Mouse (Mus musculus) embryonic facial prominence, embryonic 10.5 days (tissue): ENCODE measurements around the gene Suclg1. TPM values are rescaled to one million over a fixed set of nuclear protein-coding genes. Genes with fewer than 3 reads are reported as not detected.

Experiments used
- DNase-seq: peaks from one replicate; pipeline ENCODE4 v3.0.0-alpha.2; 2017; ENCODE audit warnings: low spot score
- H3K27ac ChIP-seq: fragments of 300-500 bp; sonication (generic); replicated peaks from 2 replicates; pipeline ENCODE4 v1.5.1; 2016; ENCODE audit warnings: mild to moderate bottlenecking
- H3K27me3 ChIP-seq: fragments of 300-500 bp; sonication (generic); replicated peaks from 2 replicates; pipeline ENCODE4 v1.6.1; 2016; ENCODE audit warnings: low read depth, mild to moderate bottlenecking; ENCODE audit not compliant: poor library complexity, severe bottlenecking
- H3K36me3 ChIP-seq: fragments of 300-500 bp; sonication (generic); replicated peaks from 2 replicates; pipeline ENCODE4 v1.6.1; 2016; ENCODE audit warnings: mild to moderate bottlenecking, moderate library complexity
- H3K4me1 ChIP-seq: fragments of 300-500 bp; sonication (generic); 2 replicates; pipeline ENCODE4 v1.6.1; 2016
- H3K4me3 ChIP-seq: fragments of 300-500 bp; sonication (generic); 2 replicates; pipeline ENCODE4 v1.5.1; 2016; ENCODE audit warnings: mild to moderate bottlenecking, moderate library complexity
- H3K9me3 ChIP-seq: fragments of 300-500 bp; sonication (generic); 2 replicates; pipeline ENCODE4 v1.6.1; 2016; ENCODE audit warnings: mild to moderate bottlenecking
- WGBS: fragments of 180-500 bp; shearing (Covaris S2); methylation state at CpG from one replicate; pipeline ENCODE4 v1.1.7; 2016; 5-methylcytosine and 5-hydroxymethylcytosine counted together
- polyA plus RNA-seq: library from polyadenylated mRNA; unstranded; fragments of >200 nt; fragmentation: Nextera tagmentation; extraction: Ambion mirVana; gene quantifications from 2 replicates; pipeline ENCODE4 v1.2.1, GENCODE M21; 2016

Suclg1 gene
- polyA plus RNA-seq, 1 experiment from 2014 or later: 164 TPM

- DNase-seq: no peak
- H3K36me3 ChIP-seq: no peaks in the 10 kb centered on the region
- H3K4me3 ChIP-seq: no peak overlapping the region
- H3K27me3 ChIP-seq: no peaks in the 10 kb centered on the region
- 73% methylated on average over 6 of the region's 6 CpGs for WGBS
- H3K4me1 ChIP-seq: no peaks in the 10 kb centered on the region
- no peak overlapping the region for H3K27ac ChIP-seq
- H3K9me3 ChIP-seq: no peaks in the 10 kb centered on the region
Observed at GRCm38 (mm10) chr6:73306837-73307236, 58.7 kb downstream of the Suclg1 start.

GRCm38 (mm10) chr6:73308685-73309520 is 60.7 kb downstream of the Suclg1 start:
- Histone ChIP-seq H3K4me3 (no peak overlapping the region), H3K27me3 (no peaks in the 10 kb centered on the region), H3K27ac (no peak overlapping the region), H3K36me3 (no peaks in the 10 kb centered on the region), H3K9me3 (no peaks in the 10 kb centered on the region), H3K4me1 (peaks cover under 1% of the 10 kb centered on the region; the same call in 1 of the 2 replicates)
- WGBS: 84% methylated on average over 10 of the region's 10 CpGs
- no peak for DNase-seq

DNA sequence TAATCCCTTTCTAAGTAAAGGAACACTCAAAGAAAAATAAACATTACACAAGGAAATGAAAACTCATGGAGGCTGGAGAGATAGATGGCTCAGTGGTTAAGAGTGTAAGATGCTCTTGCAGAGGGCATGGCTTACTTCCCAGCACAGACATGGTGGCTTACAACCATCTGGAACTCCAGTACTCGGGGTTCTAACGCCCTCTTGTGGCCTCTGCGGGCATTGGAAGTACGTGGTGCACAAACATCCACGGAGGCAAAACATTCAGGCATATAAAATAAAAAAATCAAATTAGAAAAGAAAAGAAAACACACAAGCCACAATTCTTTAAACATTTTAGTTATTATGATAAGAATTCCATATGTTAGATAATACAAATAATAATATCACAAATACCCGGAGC is 63.2 kb downstream of the Suclg1 start:
- H3K27ac ChIP-seq: no peak overlapping the region
- no peaks in the 10 kb centered on the region for H3K27me3 ChIP-seq
- H3K9me3 ChIP-seq: no peaks in the 10 kb centered on the region
- H3K4me3 ChIP-seq: no peak overlapping the region
- H3K4me1 ChIP-seq: peaks cover 9% of the 10 kb centered on the region
- H3K36me3 ChIP-seq: no peaks in the 10 kb centered on the region
- WGBS: 78% methylated on average over 6 of the region's 6 CpGs
- DNase-seq: no peak

DNA sequence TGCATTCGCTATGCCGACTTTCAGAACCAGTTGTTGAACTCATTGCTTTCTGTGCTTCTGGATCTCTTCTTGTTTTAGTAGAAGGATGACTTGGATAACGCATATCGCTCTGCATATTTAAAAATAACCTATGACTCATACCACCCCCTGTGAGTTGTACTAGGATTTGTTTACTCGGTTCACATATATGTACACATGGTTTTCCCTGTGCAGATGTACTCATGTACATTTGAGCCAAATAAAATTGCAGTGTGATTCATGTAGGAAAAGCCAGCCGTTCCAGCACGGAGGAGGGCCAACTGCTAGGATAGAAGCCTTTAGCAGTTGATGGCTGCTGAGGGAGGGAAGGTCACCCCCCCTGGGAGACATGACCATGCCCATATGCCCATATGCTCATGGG is 63.6 kb downstream of the Suclg1 start:
- Histone ChIP-seq H3K4me3 (no peak overlapping the region), H3K36me3 (no peaks in the 10 kb centered on the region), H3K27me3 (no peaks in the 10 kb centered on the region), H3K9me3 (no peaks in the 10 kb centered on the region), H3K27ac (no peak overlapping the region), H3K4me1 (peaks cover 9% of the 10 kb centered on the region)
- 96% methylated on average over 7 of the region's 7 CpGs for whole genome bisulfite sequencing
- DNase-seq: no peak

GRCm38 (mm10) chr6:73314923-73315603 is 66.9 kb downstream of the Suclg1 start:
- no peaks in the 10 kb centered on the region for H3K9me3 ChIP-seq
- no peaks in the 10 kb centered on the region for H3K36me3 ChIP-seq
- H3K4me1 ChIP-seq: peaks cover 9% of the 10 kb centered on the region
- peak overlapping the region; percentile 63 for H3K4me3 ChIP-seq
- DNase-seq: peak; percentile 91
- H3K27ac ChIP-seq: peak overlapping the region; percentile 85
- H3K27me3 ChIP-seq: no peaks in the 10 kb centered on the region
- whole genome bisulfite sequencing: under 1% methylated on average over 17 of the region's 17 CpGs

GRCm38 (mm10) chr6:73322306-73322705 is 74.1 kb downstream of the Suclg1 start:
- no peaks in the 10 kb centered on the region for H3K4me1 ChIP-seq
- H3K36me3 ChIP-seq: no peaks in the 10 kb centered on the region
- H3K9me3 ChIP-seq: no peaks in the 10 kb centered on the region
- no peak overlapping the region for H3K27ac ChIP-seq
- 77% methylated on average over 2 of the region's 2 CpGs for WGBS
- DNase-seq: no peak
- no peaks in the 10 kb centered on the region for H3K27me3 ChIP-seq
- H3K4me3 ChIP-seq: no peak overlapping the region

Other genes starting within 250 kb of the Suclg1 start
- gene Dnah6, start 26.7 kb upstream of the Suclg1 start, polyA plus RNA-seq: 0.01 and 0.04 TPM in 2 replicates
- gene 4931417E11Rik, start 221.3 kb downstream of the Suclg1 start, polyA plus RNA-seq: not detected in 2 replicates